Mouse (Mus musculus) midbrain, postnatal 0 days (tissue): ENCODE measurements around the gene Rps13. TPM values are rescaled to one million over a fixed set of nuclear protein-coding genes. Genes with fewer than 3 reads are reported as not detected.

ENCODE experiments used
- ATAC-seq: fragments of 200-750 bp; cut with Nextera tagmentation; 2 replicates; pipeline ENCODE4 v1.8.0; 2017; ENCODE audit warnings: moderate number of reproducible peaks, mild to moderate bottlenecking, moderate TSS enrichment, moderate library complexity; ENCODE audit not compliant: low FRiP score
- DNase-seq: peaks from one replicate; pipeline ENCODE4 v3.0.0-alpha.2; 2015; ENCODE audit warnings: low spot score
- H3K27ac ChIP-seq: fragments of 300-500 bp; sonication (generic); 2 replicates; pipeline ENCODE4 v1.5.1; 2014; ENCODE audit warnings: low read depth, mild to moderate bottlenecking, low read length, mixed read lengths
- H3K27me3 ChIP-seq: fragments of 300-500 bp; sonication (generic); 2 replicates; pipeline ENCODE4 v1.6.1; 2014; ENCODE audit warnings: low read length, control low read depth, mixed read lengths; ENCODE audit not compliant: insufficient read depth
- H3K36me3 ChIP-seq: fragments of 300-500 bp; sonication (generic); 2 replicates; pipeline ENCODE4 v1.6.1; 2014; ENCODE audit warnings: low read length, control low read depth, mixed read lengths; ENCODE audit not compliant: insufficient read depth
- H3K4me1 ChIP-seq: fragments of 300-500 bp; sonication (generic); 2 replicates; pipeline ENCODE4 v1.6.1; 2014; ENCODE audit warnings: mild to moderate bottlenecking, control low read depth, antibody characterized with exemption, low read length, mixed read lengths; ENCODE audit not compliant: insufficient read depth
- H3K4me2 ChIP-seq: fragments of 300-500 bp; sonication (generic); 2 replicates; pipeline ENCODE4 v1.6.1; 2014; ENCODE audit warnings: low read depth, mild to moderate bottlenecking, low read length, mixed read lengths; ENCODE audit not compliant: poor library complexity, severe bottlenecking
- H3K4me3 ChIP-seq: fragments of 300-500 bp; sonication (generic); 2 replicates; pipeline ENCODE4 v1.5.1; 2014; ENCODE audit warnings: low read depth, mild to moderate bottlenecking, low read length, moderate library complexity
- H3K9ac ChIP-seq: fragments of 300-500 bp; sonication (generic); replicated peaks from 2 replicates; pipeline ENCODE4 v1.6.1; 2014; ENCODE audit warnings: mild to moderate bottlenecking, low read length, moderate library complexity, mixed read lengths; ENCODE audit not compliant: poor library complexity, severe bottlenecking
- H3K9me3 ChIP-seq: fragments of 300-500 bp; sonication (generic); 2 replicates; pipeline ENCODE4 v1.6.1; 2016; ENCODE audit warnings: low read length, control low read depth
- CTCF ChIP-seq: IDR thresholded peaks from 2 replicates; pipeline ENCODE4 v1.5.1; 2016; ENCODE audit warnings: antibody characterized with exemption, mild to moderate bottlenecking
- WGBS: fragments of 180-500 bp; shearing (Covaris S2); extraction: QIAGEN DNeasy Blood & Tissue Kit; methylation state at CpG from one replicate; pipeline ENCODE4 v1.1.7; 2014; 5-methylcytosine and 5-hydroxymethylcytosine counted together
- polyA plus RNA-seq: library from polyadenylated mRNA; unstranded; fragments of >200 nt; fragmentation: Nextera tagmentation; extraction: Ambion mirVana; gene quantifications from 2 replicates; pipeline ENCODE4 v1.2.1, GENCODE M21; 2015
- total RNA-seq: library from RNA; depleted of rRNA; stranded (reverse); fragments of >200 nt; gene quantifications from 2 replicates; pipeline ENCODE4 v1.2.3, GENCODE M21; 2014

Gene Rps13
- total and polyA plus RNA-seq, 2 experiments from 2014 or later: 171 to 474 TPM

GRCm38 (mm10) chr7:116331246-116331645, 2.7 kb downstream of the Rps13 start:
- no peak for ATAC-seq
- no peaks in the 10 kb centered on the region for H3K27me3 ChIP-seq
- no peak overlapping the region for H3K27ac ChIP-seq
- WGBS: 96% methylated on average over 2 of the region's 2 CpGs
- no peak for DNase-seq
- H3K4me2 ChIP-seq: no peak overlapping the region
- H3K9ac ChIP-seq: no peak overlapping the region
- H3K9me3 ChIP-seq: no peaks in the 10 kb centered on the region
- H3K4me1 ChIP-seq: peaks cover 4% of the 10 kb centered on the region; the same call in 1 of the 2 replicates
- no peak overlapping the region for H3K4me3 ChIP-seq
- TF ChIP-seq CTCF: no peak
- H3K36me3 ChIP-seq: peaks cover 18% of the 10 kb centered on the region; the same call in 1 of the 2 replicates

- 93% methylated on average over 4 of the region's 4 CpGs for WGBS
- H3K4me3 ChIP-seq: no peak overlapping the region
- no peaks in the 10 kb centered on the region for H3K27me3 ChIP-seq
- H3K27ac ChIP-seq: no peak overlapping the region
- H3K4me1 ChIP-seq: peaks cover 4% of the 10 kb centered on the region; the same call in 1 of the 2 replicates
- H3K36me3 ChIP-seq: peaks cover 18% of the 10 kb centered on the region; the same call in 1 of the 2 replicates
- H3K9ac ChIP-seq: no peak overlapping the region
- DNase-seq (no peak), ATAC-seq (no peak)
- no peak overlapping the region for H3K4me2 ChIP-seq
- no peaks in the 10 kb centered on the region for H3K9me3 ChIP-seq
- TF ChIP-seq CTCF: no peak
These were observed 4.1 kb downstream of the Rps13 start for GRCm38 (mm10) chr7:116329858-116330257.

GRCm38 (mm10) chr7:116328777-116329176, 5.2 kb downstream of the Rps13 start:
- H3K9ac ChIP-seq: no peak overlapping the region
- H3K36me3 ChIP-seq: peaks cover 18% of the 10 kb centered on the region; the same call in 1 of the 2 replicates
- no peak overlapping the region for H3K4me2 ChIP-seq
- no peak overlapping the region for H3K4me3 ChIP-seq
- H3K27ac ChIP-seq: no peak overlapping the region
- 79% methylated on average over 7 of the region's 7 CpGs for WGBS
- DNase-seq: no peak
- TF ChIP-seq CTCF: no peak
- H3K27me3 ChIP-seq: no peaks in the 10 kb centered on the region
- H3K4me1 ChIP-seq: peaks cover 4% of the 10 kb centered on the region; the same call in 1 of the 2 replicates
- H3K9me3 ChIP-seq: no peaks in the 10 kb centered on the region
- no peak for ATAC-seq

GRCm38 (mm10) chr7:116327901-116328300, 6.1 kb downstream of the Rps13 start:
- ATAC-seq (no peak), DNase-seq (no peak)
- H3K9ac ChIP-seq: no peak overlapping the region
- WGBS: 89% methylated on average over 5 of the region's 5 CpGs
- no peak for TF ChIP-seq CTCF
- H3K27ac ChIP-seq: no peak overlapping the region
- H3K36me3 ChIP-seq: peaks cover 18% of the 10 kb centered on the region; the same call in 1 of the 2 replicates
- no peak overlapping the region for H3K4me3 ChIP-seq
- H3K4me1 ChIP-seq: peaks cover 4% of the 10 kb centered on the region; the same call in 1 of the 2 replicates
- no peak overlapping the region for H3K4me2 ChIP-seq
- no peaks in the 10 kb centered on the region for H3K27me3 ChIP-seq
- no peaks in the 10 kb centered on the region for H3K9me3 ChIP-seq

GRCm38 (mm10) chr7:116323331-116323964, 10.5 kb downstream of the Rps13 start:
- Histone ChIP-seq H3K4me1 (no peaks in the 10 kb centered on the region), H3K9ac (no peak overlapping the region), H3K4me2 (no peak overlapping the region), H3K36me3 (no peaks in the 10 kb centered on the region), H3K4me3 (no peak overlapping the region), H3K9me3 (no peaks in the 10 kb centered on the region), H3K27me3 (no peaks in the 10 kb centered on the region), H3K27ac (no peak overlapping the region)
- peak; percentile 93 for TF ChIP-seq CTCF
- WGBS: 29% methylated on average over 10 of the region's 10 CpGs
- DNase-seq: peak; percentile 78
- ATAC-seq: no peak

GRCm38 (mm10) chr7:116309456-116309855, 24.5 kb downstream of the Rps13 start:
- Histone ChIP-seq H3K27ac (no peak overlapping the region), H3K4me1 (no peaks in the 10 kb centered on the region), H3K4me3 (no peak overlapping the region), H3K4me2 (no peak overlapping the region), H3K9ac (no peak overlapping the region), H3K9me3 (no peaks in the 10 kb centered on the region), H3K27me3 (0 out of 2 replicates have a peak, but pooled peaks cover 8% of the 10 kb centered on the region), H3K36me3 (no peaks in the 10 kb centered on the region)
- TF ChIP-seq CTCF: no peak
- DNase-seq (no peak), ATAC-seq (no peak)
- 25% methylated on average over 9 of the region's 9 CpGs for WGBS
